Mouse (Mus musculus): ENCODE data around the gene Rgs8. TPM values are rescaled to one million over a fixed set of nuclear protein-coding genes. Genes with fewer than 3 reads are reported as not detected.

Rgs8 gene
- total and polyA plus RNA-seq, 3 experiments = not detected

DNA sequence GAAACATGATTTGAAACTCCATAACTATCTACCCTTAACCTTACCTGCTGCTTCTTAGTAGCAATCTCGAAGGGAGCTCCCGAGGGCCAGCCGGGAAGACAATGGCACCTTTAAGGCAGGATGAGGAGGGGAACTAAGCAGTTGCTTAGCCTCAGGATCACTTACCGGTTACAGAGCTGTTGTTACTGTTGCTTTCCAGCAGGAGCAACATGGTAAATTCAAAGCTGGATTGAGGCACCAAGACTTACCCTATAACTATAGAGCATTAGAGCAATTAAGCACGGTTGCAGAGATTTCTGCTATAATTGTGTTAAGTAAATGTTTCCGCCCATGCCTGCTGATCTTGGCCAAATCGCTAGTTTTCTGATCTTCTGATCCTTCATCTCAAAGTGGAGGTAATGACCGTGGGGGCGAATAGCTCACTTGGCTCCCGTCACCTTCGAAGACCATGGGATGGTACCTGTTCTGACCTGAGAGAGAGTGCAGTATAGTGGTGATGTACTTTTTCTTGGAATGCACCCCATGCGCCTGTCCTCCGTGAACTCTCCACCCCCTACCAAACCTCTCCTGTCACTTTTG lies 86.7 kb downstream of the Rgs8 start (continued):
- no peak for TF ChIP-seq MAZ (IDR thresholded peaks at IDR 0.05; ENCODE audit: low read depth, low read length)
- no peak for TF ChIP-seq SIN3A (IDR thresholded peaks at IDR 0.05; ENCODE audit: low read length)

DNA sequence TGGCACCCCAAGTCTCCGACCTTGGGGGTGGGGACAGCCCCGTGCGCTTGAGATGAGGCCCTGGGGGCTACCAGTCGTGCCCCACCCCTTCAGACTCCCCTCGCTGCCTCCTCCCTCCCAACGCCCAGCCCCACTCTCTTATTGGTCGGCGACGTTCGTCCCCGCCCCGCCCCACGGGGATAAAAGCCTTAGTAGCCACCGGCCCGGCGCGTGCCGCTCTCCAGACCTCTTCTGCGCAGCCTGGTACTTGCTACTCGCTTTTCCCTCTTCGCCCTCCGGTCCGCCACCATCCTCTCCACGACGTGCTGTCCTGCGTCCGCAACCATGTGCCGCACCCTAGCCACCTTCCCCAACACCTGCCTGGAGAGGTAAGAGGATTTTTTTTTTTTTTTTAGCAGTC lies 87.3 kb downstream of the Rgs8 start, which contains the start of gene Rgs16:
TSS of gene Rgs16 (plus strand) at position 205 of the 400 bp plus-strand sequence.
- H3K27ac ChIP-seq (ENCODE audit: insufficient read depth, low read depth) = no peak within 1 kb of the TSS
- peak within 1 kb of the TSS in 1 of 3 experiments; percentile 18 for H3K4me3 ChIP-seq (replicated peaks in 1 of 3; ENCODE audit: low read depth in 2 of 3, low read length in 2 of 3, poor library complexity in 1 of 3)
- peak within 1 kb of the TSS; percentile 51 for H3K4me2 ChIP-seq (ENCODE audit: insufficient read depth, low read depth, poor library complexity, severe bottlenecking)
- TF ChIP-seq ETS1 (conservative IDR thresholded peaks at IDR 0.05; ENCODE audit: low read depth, low read length) (no peak), NRF1 (IDR thresholded peaks at IDR 0.05; ENCODE audit: low read depth, low read length) (0 out of 2 replicates have a peak, but pooled peaks have one; percentile 45), BHLHE40 (IDR thresholded peaks at IDR 0.05; ENCODE audit: low read depth, low read length) (peak; percentile 26; the same call in 1 of the 2 replicates), CHD2 (IDR thresholded peaks at IDR 0.05; ENCODE audit: low read length) (no peak), POLR2A (IDR thresholded peaks at IDR 0.05; ENCODE audit: low read depth, low read length) (peak; percentile 36; the same call in 1 of the 2 replicates), MAZ (IDR thresholded peaks at IDR 0.05; ENCODE audit: low read depth, low read length) (no peak), NELFE (IDR thresholded peaks at IDR 0.05; ENCODE audit: low read depth, low read length) (no peak)
- no peaks in the 10 kb centered on the region for H3K79me2 ChIP-seq (replicated peaks; ENCODE audit: control insufficient read depth, extremely low read depth, insufficient read depth, poor library complexity, severe bottlenecking)
- dilution Hi-C loops (cut with MboI; ENCODE audit: extremely low pct_ligation_motif_present, extremely low pct_unique_long_range_greater_than_20kb, low sequenced_read_pairs) (no loop called here), in situ Hi-C loops (cut with MboI; ENCODE audit: low pct_ligation_motif_present, low pct_unique_long_range_greater_than_20kb, low sequenced_read_pairs) (no loop called here)
- no peaks in the 10 kb centered on the region for H3K9me3 ChIP-seq (replicated peaks; ENCODE audit: low read length)
- no peak within 1 kb of the TSS for H3K9ac ChIP-seq (ENCODE audit: insufficient read depth, low read depth)
- no peaks in the 10 kb centered on the region for H3K27me3 ChIP-seq (replicated peaks)
- H3K4me1 ChIP-seq (ENCODE audit: control insufficient read depth in 1 of 2, insufficient read depth in 2 of 2) = peaks cover 0 to 10% of the 10 kb centered on the region in 2 experiments; a peak in 2 of 4 replicates
- no peak for DNase-seq (ENCODE audit: extremely low read depth)
- no peaks in the 10 kb centered on the region for H3K36me3 ChIP-seq (replicated peaks in 1 of 2; ENCODE audit: control insufficient read depth in 1 of 2, insufficient read depth in 1 of 2, low read length in 1 of 2)

DNA sequence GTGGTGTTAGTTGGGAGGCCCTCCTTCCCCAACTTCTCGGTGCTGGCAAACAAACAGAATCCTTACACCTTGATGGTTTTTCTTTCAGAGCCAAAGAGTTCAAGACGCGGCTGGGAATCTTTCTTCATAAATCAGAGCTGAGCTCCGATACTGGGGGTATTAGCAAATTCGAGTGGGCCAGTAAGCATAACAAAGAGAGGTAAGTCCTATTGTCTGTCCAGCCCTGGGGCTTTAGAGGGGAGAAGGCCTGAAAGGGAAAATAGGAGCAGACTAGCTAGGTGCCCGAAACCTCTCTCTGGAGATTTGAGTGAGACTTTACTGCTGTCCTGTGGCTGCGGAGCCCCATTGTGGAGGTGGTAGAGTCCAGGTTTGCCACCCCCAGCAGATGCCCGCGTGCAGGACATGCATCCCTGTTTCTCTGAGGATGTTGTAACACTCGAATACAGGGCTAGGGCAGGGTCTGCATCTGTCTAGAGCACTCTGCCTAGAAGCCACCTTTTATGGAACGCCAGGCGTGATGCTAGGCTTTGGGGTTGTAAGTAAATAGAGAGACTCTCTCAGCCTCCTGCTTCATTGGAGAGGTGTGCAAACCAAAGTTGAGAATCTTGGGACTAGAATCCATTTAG lies 88.1 kb downstream of the Rgs8 start:
- in situ Hi-C loops (cut with MboI; ENCODE audit: low pct_ligation_motif_present, low pct_unique_long_range_greater_than_20kb, low sequenced_read_pairs) (no loop called here), dilution Hi-C loops (cut with MboI; ENCODE audit: extremely low pct_ligation_motif_present, extremely low pct_unique_long_range_greater_than_20kb, low sequenced_read_pairs) (no loop called here)
- no peak overlapping the region for H3K4me3 ChIP-seq (replicated peaks in 1 of 3; ENCODE audit: low read depth in 2 of 3, low read length in 2 of 3, poor library complexity in 1 of 3)
- no peaks in the 10 kb centered on the region for H3K79me2 ChIP-seq (replicated peaks; ENCODE audit: control insufficient read depth, extremely low read depth, insufficient read depth, poor library complexity, severe bottlenecking)
- H3K9me3 ChIP-seq (replicated peaks; ENCODE audit: low read length) = no peaks in the 10 kb centered on the region
- no peak for TF ChIP-seq POLR2A (IDR thresholded peaks at IDR 0.05; ENCODE audit: low read depth, low read length)
- no peak for TF ChIP-seq MXI1 (IDR thresholded peaks at IDR 0.05; ENCODE audit: low read depth, low read length)
- TF ChIP-seq ETS1 (conservative IDR thresholded peaks at IDR 0.05; ENCODE audit: low read depth, low read length) = no peak
- TF ChIP-seq SIN3A (IDR thresholded peaks at IDR 0.05; ENCODE audit: low read length) = no peak
- no peak for TF ChIP-seq BHLHE40 (IDR thresholded peaks at IDR 0.05; ENCODE audit: low read depth, low read length)
- peak overlapping the region; percentile 51; the same call in 1 of the 2 replicates for H3K4me2 ChIP-seq (ENCODE audit: insufficient read depth, low read depth, poor library complexity, severe bottlenecking)
- no peak for DNase-seq (ENCODE audit: extremely low read depth)
- H3K27ac ChIP-seq (ENCODE audit: insufficient read depth, low read depth) = no peak overlapping the region
- no peaks in the 10 kb centered on the region for H3K36me3 ChIP-seq (replicated peaks in 1 of 2; ENCODE audit: control insufficient read depth in 1 of 2, insufficient read depth in 1 of 2, low read length in 1 of 2)
- no peak overlapping the region for H3K9ac ChIP-seq (ENCODE audit: insufficient read depth, low read depth)
- peaks cover 0 to 3% of the 10 kb centered on the region in 2 experiments; a peak in 1 of 4 replicates for H3K4me1 ChIP-seq (ENCODE audit: control insufficient read depth in 1 of 2, insufficient read depth in 2 of 2)
- no peaks in the 10 kb centered on the region for H3K27me3 ChIP-seq (replicated peaks)
